Mouse (Mus musculus) forebrain, embryonic 15.5 days (tissue): ENCODE results near the gene Tgfbr3. TPM values are rescaled to one million over a fixed set of nuclear protein-coding genes. Genes with fewer than 3 reads are reported as not detected.

ENCODE experiments used
- ATAC-seq: fragments of 200-750 bp; cut with Nextera tagmentation; replicated peaks from 2 replicates; pipeline ENCODE4 v1.8.0; 2017; ENCODE audit warnings: mild to moderate bottlenecking, moderate TSS enrichment, moderate library complexity
- H3K27ac ChIP-seq: fragments of 300-500 bp; sonication (generic); replicated peaks from 2 replicates; pipeline ENCODE4 v1.5.1; 2015; ENCODE audit warnings: mild to moderate bottlenecking, inconsistent platforms
- H3K27me3 ChIP-seq: fragments of 300-500 bp; sonication (generic); 2 replicates; pipeline ENCODE4 v1.6.1; 2015; ENCODE audit warnings: inconsistent platforms
- H3K36me3 ChIP-seq: fragments of 300-500 bp; sonication (generic); 2 replicates; pipeline ENCODE4 v1.6.1; 2015; ENCODE audit warnings: mild to moderate bottlenecking, inconsistent platforms
- H3K4me1 ChIP-seq: fragments of 300-500 bp; sonication (generic); 2 replicates; pipeline ENCODE4 v1.6.1; 2015; ENCODE audit warnings: inconsistent platforms
- H3K4me2 ChIP-seq: fragments of 300-500 bp; sonication (generic); replicated peaks from 2 replicates; pipeline ENCODE4 v1.6.1; 2015; ENCODE audit warnings: mild to moderate bottlenecking, inconsistent platforms
- H3K4me3 ChIP-seq: fragments of 300-500 bp; sonication (generic); 2 replicates; pipeline ENCODE4 v1.5.1; 2015; ENCODE audit warnings: mild to moderate bottlenecking, inconsistent platforms
- H3K9ac ChIP-seq: fragments of 300-500 bp; sonication (generic); replicated peaks from 2 replicates; pipeline ENCODE4 v1.6.1; 2015; ENCODE audit warnings: mild to moderate bottlenecking, inconsistent platforms
- H3K9me3 ChIP-seq: fragments of 300-500 bp; sonication (generic); 2 replicates; pipeline ENCODE4 v1.6.1; 2016; ENCODE audit warnings: inconsistent platforms
- WGBS: fragments of 180-500 bp; shearing (Covaris S2); methylation state at CpG from one replicate; pipeline ENCODE4 v1.1.7; 2015; ENCODE audit warnings: mixed read lengths; 5-methylcytosine and 5-hydroxymethylcytosine counted together
- polyA plus RNA-seq: library from polyadenylated mRNA; unstranded; fragments of >200 nt; fragmentation: Nextera tagmentation; extraction: Ambion mirVana; gene quantifications from 2 replicates; pipeline ENCODE4 v1.2.1, GENCODE M21; 2015

Tgfbr3 gene
- polyA plus RNA-seq, 1 experiment from 2014 or later, result 2.0 TPM

DNA sequence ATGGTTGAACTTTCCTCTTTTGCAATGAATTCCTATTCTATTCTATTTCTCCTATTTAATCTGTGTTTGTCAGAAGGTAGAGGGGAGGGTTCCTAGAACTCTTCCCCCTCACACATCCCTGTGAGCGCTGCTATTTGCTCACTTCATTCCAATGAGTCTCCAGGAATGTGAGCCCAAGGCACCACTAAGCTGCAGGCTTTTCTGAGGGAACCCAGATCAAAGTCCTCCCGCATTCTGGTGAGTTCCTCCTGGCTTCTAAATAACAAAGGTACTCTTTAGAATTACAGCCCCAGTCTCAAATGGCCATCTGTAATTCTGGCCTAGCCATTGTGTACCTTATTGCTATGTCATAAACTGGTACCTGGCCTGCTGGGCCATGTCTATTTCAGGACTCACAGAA lies 72.3 kb downstream of the Tgfbr3 start:
- no peak overlapping the region for H3K4me3 ChIP-seq
- ATAC-seq, result no peak
- no peaks in the 10 kb centered on the region for H3K36me3 ChIP-seq
- H3K9ac ChIP-seq, result no peak overlapping the region
- H3K27ac ChIP-seq, result no peak overlapping the region
- 51% methylated on average over 2 of the region's 2 CpGs for WGBS
- no peak overlapping the region for H3K4me2 ChIP-seq
- H3K4me1 ChIP-seq, result peaks cover 4% of the 10 kb centered on the region; the same call in 1 of the 2 replicates
- H3K9me3 ChIP-seq, result no peaks in the 10 kb centered on the region
- H3K27me3 ChIP-seq, result no peaks in the 10 kb centered on the region

DNA sequence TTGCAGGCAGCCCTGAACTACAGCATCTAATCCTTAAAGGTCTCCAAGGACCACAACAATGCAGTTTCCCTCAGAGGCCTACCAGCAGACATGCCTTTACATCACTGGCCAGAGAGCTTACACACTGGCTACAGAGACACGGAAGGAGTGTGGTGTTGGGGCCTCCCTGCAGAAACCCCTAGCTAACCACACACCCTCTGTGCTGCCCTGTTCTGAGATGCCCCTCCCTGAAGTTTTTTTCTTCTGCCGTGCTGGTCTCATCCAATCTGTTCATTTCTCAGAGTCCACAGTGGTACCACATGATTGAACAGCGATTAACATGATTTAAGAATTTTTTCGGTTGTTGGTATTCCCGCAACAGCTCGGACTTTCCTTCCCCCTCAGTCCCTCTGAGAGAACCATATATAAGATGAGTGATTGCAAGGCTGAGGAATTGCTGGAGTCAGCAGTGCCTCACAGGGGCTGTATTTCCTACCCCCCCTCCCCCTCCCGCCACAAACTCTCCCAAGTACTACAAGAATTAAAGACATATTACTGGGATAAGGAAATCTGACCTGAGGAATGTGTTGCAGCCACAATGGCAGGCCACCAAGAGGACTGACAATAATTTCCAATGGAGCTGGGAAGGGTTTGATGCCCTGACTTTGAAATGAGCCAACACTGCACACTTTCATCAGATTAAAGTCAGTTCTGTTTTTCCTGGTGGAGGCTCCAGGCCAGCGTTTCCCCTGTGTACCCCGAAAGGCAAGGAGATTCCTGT lies 75.9 kb downstream of the Tgfbr3 start:
- Histone ChIP-seq H3K4me2 (no peak overlapping the region), H3K4me3 (no peak overlapping the region), H3K9me3 (no peaks in the 10 kb centered on the region), H3K36me3 (no peaks in the 10 kb centered on the region), H3K27ac (no peak overlapping the region), H3K4me1 (no peaks in the 10 kb centered on the region), H3K9ac (no peak overlapping the region), H3K27me3 (no peaks in the 10 kb centered on the region)
- 90% methylated on average over 9 of the region's 9 CpGs for WGBS
- ATAC-seq, result no peak

DNA sequence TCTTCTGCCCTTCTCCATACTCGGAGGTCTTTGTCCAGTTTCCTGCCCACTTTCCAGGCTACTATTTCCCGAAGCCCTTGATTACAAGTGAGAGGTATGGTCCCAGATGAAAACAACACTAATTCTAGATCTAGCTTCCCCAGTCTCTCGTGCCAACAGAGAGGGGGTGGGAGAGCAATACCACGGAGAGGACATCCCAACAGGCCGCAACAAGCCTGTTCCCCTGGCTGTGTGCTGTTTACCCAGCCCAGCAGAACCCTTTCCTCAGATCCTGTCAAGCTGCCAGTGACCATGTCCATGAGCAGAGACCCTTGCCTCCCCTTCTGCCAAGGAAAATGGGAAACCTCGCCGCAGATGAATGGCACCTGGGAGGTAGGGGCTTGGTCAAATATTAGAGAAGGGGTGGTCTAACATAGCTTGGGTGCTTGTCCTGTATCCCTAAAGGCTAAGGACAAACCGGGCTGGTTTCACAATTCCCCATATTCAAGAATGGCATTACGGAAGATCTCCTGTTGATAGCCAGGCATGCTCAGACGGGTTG lies 77.5 kb downstream of the Tgfbr3 start:
- no peak overlapping the region for H3K4me3 ChIP-seq
- H3K4me2 ChIP-seq, result no peak overlapping the region
- H3K27me3 ChIP-seq, result no peaks in the 10 kb centered on the region
- no peaks in the 10 kb centered on the region for H3K9me3 ChIP-seq
- H3K27ac ChIP-seq, result no peak overlapping the region
- no peak for ATAC-seq
- no peak overlapping the region for H3K9ac ChIP-seq
- no peaks in the 10 kb centered on the region for H3K36me3 ChIP-seq
- WGBS, result 90% methylated on average over 10 of the region's 10 CpGs
- no peaks in the 10 kb centered on the region for H3K4me1 ChIP-seq

DNA sequence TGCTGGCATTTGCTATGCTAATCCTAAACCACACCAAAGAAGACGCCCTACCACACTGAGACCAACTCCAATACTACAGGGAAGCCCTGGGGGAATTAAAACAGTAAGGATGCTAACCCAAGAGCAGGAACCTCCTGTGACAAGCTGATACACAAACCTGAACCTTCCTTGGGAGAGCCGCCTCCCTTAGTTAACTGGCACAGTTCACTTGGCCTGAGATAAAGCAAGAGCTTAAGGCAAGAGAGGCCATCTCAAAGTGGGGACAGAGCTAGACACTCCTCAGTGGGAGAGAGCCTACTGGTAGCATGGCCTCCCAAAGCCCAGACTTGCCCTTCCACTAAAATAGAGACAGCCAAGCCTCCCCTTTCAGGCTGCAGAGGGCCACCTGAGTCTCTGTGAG lies 79.4 kb downstream of the Tgfbr3 start:
- no peak overlapping the region for H3K27ac ChIP-seq
- no peaks in the 10 kb centered on the region for H3K36me3 ChIP-seq
- H3K9ac ChIP-seq, result no peak overlapping the region
- no peaks in the 10 kb centered on the region for H3K27me3 ChIP-seq
- WGBS, result 66% methylated on average over 2 of the region's 2 CpGs
- H3K9me3 ChIP-seq, result no peaks in the 10 kb centered on the region
- no peak for ATAC-seq
- no peaks in the 10 kb centered on the region for H3K4me1 ChIP-seq
- H3K4me2 ChIP-seq, result no peak overlapping the region
- no peak overlapping the region for H3K4me3 ChIP-seq

DNA sequence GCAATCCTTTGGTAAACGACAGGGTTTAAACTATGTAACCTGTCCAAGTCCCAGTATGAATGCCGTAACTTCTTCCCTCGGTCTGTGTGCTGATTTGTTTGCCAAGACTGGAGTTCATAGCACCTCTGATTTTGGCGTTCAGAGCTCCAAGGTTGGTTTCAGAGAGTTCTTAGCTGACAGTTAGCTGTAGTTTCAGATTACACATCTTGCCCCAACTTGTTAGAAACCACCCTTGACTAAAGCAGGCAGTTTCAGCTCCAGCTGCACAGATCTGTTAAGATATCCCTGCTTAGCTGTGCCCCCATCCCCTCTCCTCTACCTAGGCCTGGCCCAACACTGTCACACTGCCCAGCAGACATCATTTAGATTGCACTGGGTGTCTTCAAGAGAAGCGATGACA lies 81.5 kb downstream of the Tgfbr3 start:
- 86% methylated on average over 5 of the region's 5 CpGs for WGBS
- no peaks in the 10 kb centered on the region for H3K27me3 ChIP-seq
- ATAC-seq, result no peak
- no peak overlapping the region for H3K4me2 ChIP-seq
- no peak overlapping the region for H3K9ac ChIP-seq
- H3K27ac ChIP-seq, result no peak overlapping the region
- no peaks in the 10 kb centered on the region for H3K9me3 ChIP-seq
- no peaks in the 10 kb centered on the region; the same call in 1 of the 2 replicates for H3K4me1 ChIP-seq
- no peaks in the 10 kb centered on the region for H3K36me3 ChIP-seq
- H3K4me3 ChIP-seq, result no peak overlapping the region

DNA sequence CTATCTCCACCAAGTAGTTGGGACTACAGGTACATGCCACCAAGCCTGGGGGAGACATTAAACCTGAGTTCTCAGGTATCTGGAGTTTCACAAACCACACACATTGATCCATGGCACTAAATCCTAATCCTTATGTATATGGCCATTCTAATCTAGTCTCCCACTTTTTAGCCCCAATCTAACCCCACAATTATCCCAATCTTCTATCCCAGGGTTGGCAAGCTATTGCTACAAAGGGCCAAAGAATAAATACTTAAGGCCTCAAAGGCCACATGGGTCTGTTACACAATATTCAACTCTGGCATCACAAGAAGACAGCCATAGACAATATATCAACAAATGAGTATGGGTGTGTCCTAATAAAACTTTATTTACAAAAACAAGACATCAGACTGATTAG lies 85.1 kb downstream of the Tgfbr3 start:
- Histone ChIP-seq H3K36me3 (no peaks in the 10 kb centered on the region), H3K27ac (no peak overlapping the region), H3K4me2 (no peak overlapping the region), H3K4me3 (no peak overlapping the region), H3K4me1 (no peaks in the 10 kb centered on the region; the same call in 1 of the 2 replicates), H3K27me3 (no peaks in the 10 kb centered on the region), H3K9ac (no peak overlapping the region), H3K9me3 (no peaks in the 10 kb centered on the region)
- no peak for ATAC-seq

DNA sequence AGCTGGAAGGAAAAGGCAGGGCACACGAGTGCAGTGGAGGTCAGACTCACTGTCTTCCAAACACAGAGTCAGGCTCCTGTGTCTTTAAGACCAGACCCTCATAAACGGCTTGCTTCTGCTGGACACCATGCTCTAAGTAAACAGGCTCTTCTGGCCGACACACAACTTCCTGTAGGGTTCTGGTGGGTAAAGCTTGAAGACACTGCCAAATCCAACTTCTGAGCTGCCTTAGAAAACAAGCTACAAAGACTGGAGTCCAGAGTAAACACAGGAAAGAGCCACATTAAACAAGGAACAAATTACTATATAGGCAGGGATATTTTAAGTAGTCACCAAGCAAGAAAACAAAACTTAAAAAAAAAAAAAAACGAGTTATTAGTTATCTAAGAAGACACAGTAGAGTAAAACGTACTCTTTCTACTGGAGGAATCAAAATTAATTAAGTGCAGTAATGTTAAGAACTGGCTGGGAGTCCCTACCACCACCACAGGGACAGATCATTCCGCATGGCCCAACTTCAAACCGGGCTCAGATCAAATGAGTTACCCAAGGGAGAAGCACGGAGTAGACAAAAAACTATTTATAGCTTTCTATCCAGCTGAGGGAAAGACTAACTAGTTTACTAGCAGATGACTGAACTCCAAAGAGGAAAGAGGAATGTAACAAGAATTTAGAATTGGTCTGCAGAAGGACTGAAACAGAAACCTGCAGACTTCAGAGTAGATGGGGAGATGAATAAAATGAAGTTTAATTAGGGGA lies 86.4 kb downstream of the Tgfbr3 start:
- H3K9me3 ChIP-seq, result no peaks in the 10 kb centered on the region
- ATAC-seq, result no peak
- no peaks in the 10 kb centered on the region; the same call in 1 of the 2 replicates for H3K4me1 ChIP-seq
- 43% methylated on average over 8 of the region's 8 CpGs for WGBS
- H3K27me3 ChIP-seq, result no peaks in the 10 kb centered on the region
- H3K9ac ChIP-seq, result no peak overlapping the region
- no peak overlapping the region for H3K4me2 ChIP-seq
- no peak overlapping the region for H3K4me3 ChIP-seq
- H3K36me3 ChIP-seq, result no peaks in the 10 kb centered on the region
- H3K27ac ChIP-seq, result no peak overlapping the region

DNA sequence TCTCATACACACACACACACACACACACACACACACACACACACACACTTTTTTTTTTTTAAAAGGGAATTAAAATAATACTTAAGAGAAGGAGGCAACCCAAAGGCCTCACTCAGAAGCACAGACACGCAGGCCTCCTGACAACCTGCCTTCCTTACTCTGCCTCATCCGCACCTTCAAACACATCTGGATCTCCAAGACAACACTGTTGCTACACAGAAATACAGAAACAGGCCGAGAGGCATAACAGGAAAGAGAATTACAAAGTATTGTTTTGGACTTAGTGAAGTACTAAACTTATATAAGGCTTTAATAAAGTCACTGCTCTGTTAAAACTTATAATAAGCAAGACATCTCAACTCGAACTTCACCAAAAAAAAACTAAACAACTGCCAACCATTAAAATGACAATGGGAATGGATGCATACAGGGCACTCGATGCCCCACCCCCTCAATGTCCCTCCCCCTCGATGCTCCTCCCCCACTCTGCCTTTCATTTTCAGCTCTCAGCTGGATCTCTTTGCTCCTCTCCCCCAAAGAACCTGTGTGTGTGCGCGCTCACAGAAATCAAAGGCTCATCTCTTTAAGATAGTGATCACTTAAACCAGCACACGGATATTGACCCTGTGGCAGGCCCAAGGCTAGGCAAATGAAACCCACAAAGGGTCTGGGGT lies 87.8 kb downstream of the Tgfbr3 start:
- no peak for ATAC-seq
- no peak overlapping the region for H3K4me2 ChIP-seq
- no peaks in the 10 kb centered on the region for H3K9me3 ChIP-seq
- 64% methylated on average over 9 of the region's 9 CpGs for WGBS
- no peaks in the 10 kb centered on the region for H3K27me3 ChIP-seq
- no peaks in the 10 kb centered on the region for H3K36me3 ChIP-seq
- H3K4me3 ChIP-seq, result no peak overlapping the region
- no peak overlapping the region for H3K9ac ChIP-seq
- no peaks in the 10 kb centered on the region; the same call in 1 of the 2 replicates for H3K4me1 ChIP-seq
- H3K27ac ChIP-seq, result no peak overlapping the region

DNA sequence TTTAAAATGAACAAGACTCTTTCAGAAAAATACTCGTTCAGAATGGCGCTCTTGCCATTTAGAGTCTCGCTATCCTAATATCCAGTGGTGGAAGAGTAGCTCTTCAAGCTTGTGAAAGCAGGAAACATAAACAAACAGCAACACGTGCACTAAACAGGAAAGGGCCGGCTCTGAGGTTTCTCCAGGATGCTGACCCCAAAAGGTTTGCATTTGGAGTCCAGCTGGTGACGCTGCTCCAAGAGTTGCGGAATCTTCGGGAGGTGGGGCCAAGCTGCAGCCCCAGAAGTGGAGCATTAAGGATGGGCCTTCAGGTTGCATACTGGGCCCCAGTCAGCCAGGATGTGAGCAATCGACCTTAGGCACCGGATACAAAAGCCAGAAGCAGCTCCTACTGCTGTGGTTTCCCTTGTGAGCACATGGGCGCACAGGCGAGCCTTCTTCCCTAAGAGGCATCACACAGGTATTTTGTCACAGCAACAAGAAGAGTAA lies 88.5 kb downstream of the Tgfbr3 start:
- H3K4me2 ChIP-seq, result no peak overlapping the region
- H3K9ac ChIP-seq, result no peak overlapping the region
- H3K36me3 ChIP-seq, result no peaks in the 10 kb centered on the region
- H3K27me3 ChIP-seq, result no peaks in the 10 kb centered on the region
- no peaks in the 10 kb centered on the region for H3K9me3 ChIP-seq
- ATAC-seq, result no peak
- 79% methylated on average over 12 of the region's 12 CpGs for WGBS
- H3K4me1 ChIP-seq, result no peaks in the 10 kb centered on the region; the same call in 1 of the 2 replicates
- H3K4me3 ChIP-seq, result no peak overlapping the region
- H3K27ac ChIP-seq, result no peak overlapping the region

DNA sequence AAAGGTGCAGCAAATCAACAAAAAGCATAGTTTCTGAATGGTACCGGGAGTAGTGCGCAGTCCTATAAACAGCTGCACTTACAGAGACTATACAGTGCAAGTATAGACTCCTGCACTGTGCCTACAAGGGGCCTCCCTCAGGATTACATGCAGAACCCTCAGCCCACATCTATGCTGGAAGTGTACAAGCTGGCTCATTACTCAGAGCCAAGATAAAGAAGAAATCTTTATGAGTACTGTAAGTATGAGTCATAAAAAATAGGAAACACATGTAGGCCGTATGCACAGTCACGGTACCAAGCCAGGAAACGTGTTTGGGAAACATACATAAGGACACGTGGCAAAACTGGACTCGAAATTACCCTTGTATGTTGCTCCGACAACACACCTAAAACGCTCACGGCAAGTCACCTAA lies 89.2 kb downstream of the Tgfbr3 start:
- 83% methylated on average over 10 of the region's 10 CpGs for WGBS
- ATAC-seq, result no peak
- no peak overlapping the region for H3K27ac ChIP-seq

DNA sequence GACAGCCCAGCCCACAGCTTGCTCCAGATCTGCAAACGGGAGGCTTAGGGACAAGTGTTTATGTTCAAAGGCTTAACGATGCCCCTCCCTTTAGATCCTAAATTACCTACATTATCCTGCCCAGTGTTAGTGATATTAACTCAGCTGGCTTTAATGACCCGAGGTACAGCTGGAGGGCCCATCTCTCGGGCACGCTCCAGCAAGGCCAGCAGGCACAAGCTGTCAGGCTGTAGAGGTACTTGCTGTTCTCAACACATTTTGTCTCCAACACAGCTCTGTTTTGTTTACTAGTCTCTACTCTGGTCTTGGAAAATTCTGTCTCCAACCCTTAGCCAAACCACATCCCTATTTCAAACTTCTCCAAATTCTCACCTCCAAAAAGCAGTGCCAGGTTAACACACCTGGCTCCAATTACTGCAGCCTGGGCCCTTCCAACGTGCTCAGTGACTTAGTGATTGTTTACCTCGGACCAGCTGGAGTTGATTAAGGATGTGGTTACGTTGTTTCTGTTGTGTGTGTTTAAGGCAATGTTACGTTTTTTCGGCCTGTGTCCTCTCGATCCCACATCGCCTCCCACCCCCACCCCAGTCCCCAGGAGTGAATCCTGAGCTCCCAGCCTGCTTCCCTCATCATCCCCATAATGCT lies 93.6 kb downstream of the Tgfbr3 start:
- 48% methylated on average over 12 of the region's 12 CpGs for WGBS
- no peak for ATAC-seq
- H3K4me3 ChIP-seq, result no peak overlapping the region
- no peak overlapping the region for H3K9ac ChIP-seq
- no peaks in the 10 kb centered on the region for H3K9me3 ChIP-seq
- no peak overlapping the region for H3K27ac ChIP-seq
- H3K36me3 ChIP-seq, result no peaks in the 10 kb centered on the region
- no peaks in the 10 kb centered on the region for H3K27me3 ChIP-seq
- H3K4me2 ChIP-seq, result no peak overlapping the region
- no peaks in the 10 kb centered on the region for H3K4me1 ChIP-seq

More for the DNA sequence above, 89.2 kb downstream of the Tgfbr3 start:
- Histone ChIP-seq H3K4me1 (no peaks in the 10 kb centered on the region; the same call in 1 of the 2 replicates), H3K27me3 (no peaks in the 10 kb centered on the region), H3K9ac (no peak overlapping the region), H3K36me3 (no peaks in the 10 kb centered on the region), H3K4me2 (no peak overlapping the region), H3K9me3 (no peaks in the 10 kb centered on the region), H3K4me3 (no peak overlapping the region)
